Mouse (Mus musculus) heart, embryonic 16.5 days (tissue): ENCODE results near the gene Jmjd4. TPM values are rescaled to one million over a fixed set of nuclear protein-coding genes. Genes with fewer than 3 reads are reported as not detected.

Source experiments
- ATAC-seq: fragments of 200-750 bp; cut with Nextera tagmentation; replicated peaks from 2 replicates; pipeline ENCODE4 v1.8.0; 2017; ENCODE audit warnings: moderate number of reproducible peaks; ENCODE audit not compliant: insufficient read depth, low FRiP score; ENCODE audit errors: extremely low read depth
- H3K27ac ChIP-seq: fragments of 300-500 bp; sonication (generic); 2 replicates; pipeline ENCODE4 v1.5.1; 2014; ENCODE audit warnings: mild to moderate bottlenecking, low read length, control low read depth, moderate library complexity
- H3K27me3 ChIP-seq: fragments of 300-500 bp; sonication (generic); 2 replicates; pipeline ENCODE4 v1.6.1; 2014; ENCODE audit warnings: low read length, mixed read lengths; ENCODE audit not compliant: control insufficient read depth, insufficient read depth
- H3K36me3 ChIP-seq: fragments of 300-500 bp; sonication (generic); 2 replicates; pipeline ENCODE4 v1.6.1; 2014; ENCODE audit not compliant: control insufficient read depth, insufficient read depth
- H3K4me1 ChIP-seq: fragments of 300-500 bp; sonication (generic); 2 replicates; pipeline ENCODE4 v1.6.1; 2014; ENCODE audit warnings: low read length, mixed read lengths; ENCODE audit not compliant: control insufficient read depth, insufficient read depth
- H3K4me2 ChIP-seq: fragments of 300-500 bp; sonication (generic); 2 replicates; pipeline ENCODE4 v1.6.1; 2014; ENCODE audit warnings: low read depth, mild to moderate bottlenecking, control low read depth, low read length
- H3K4me3 ChIP-seq: fragments of 300-500 bp; sonication (generic); 2 replicates; pipeline ENCODE4 v1.5.1; 2014; ENCODE audit warnings: mild to moderate bottlenecking, control low read depth, low read length
- H3K9ac ChIP-seq: fragments of 300-500 bp; sonication (generic); 2 replicates; pipeline ENCODE4 v1.6.1; 2014; ENCODE audit warnings: low read length, control low read depth
- H3K9me3 ChIP-seq: fragments of 300-500 bp; sonication (generic); replicated peaks from 2 replicates; pipeline ENCODE4 v1.6.1; 2016; ENCODE audit warnings: low read length; ENCODE audit not compliant: control insufficient read depth
- WGBS: fragments of 180-500 bp; shearing (Covaris S2); extraction: QIAGEN DNeasy Blood & Tissue Kit; methylation state at CpG from one replicate; pipeline ENCODE4 v1.1.7; 2014; 5-methylcytosine and 5-hydroxymethylcytosine counted together
- polyA plus RNA-seq: library from polyadenylated mRNA; unstranded; fragments of >200 nt; fragmentation: Nextera tagmentation; extraction: Ambion mirVana; gene quantifications from 2 replicates; pipeline ENCODE4 v1.2.1, GENCODE M21; 2015

Jmjd4 gene
- polyA plus RNA-seq = 10.9 and 11.1 TPM in 2 replicates

DNA sequence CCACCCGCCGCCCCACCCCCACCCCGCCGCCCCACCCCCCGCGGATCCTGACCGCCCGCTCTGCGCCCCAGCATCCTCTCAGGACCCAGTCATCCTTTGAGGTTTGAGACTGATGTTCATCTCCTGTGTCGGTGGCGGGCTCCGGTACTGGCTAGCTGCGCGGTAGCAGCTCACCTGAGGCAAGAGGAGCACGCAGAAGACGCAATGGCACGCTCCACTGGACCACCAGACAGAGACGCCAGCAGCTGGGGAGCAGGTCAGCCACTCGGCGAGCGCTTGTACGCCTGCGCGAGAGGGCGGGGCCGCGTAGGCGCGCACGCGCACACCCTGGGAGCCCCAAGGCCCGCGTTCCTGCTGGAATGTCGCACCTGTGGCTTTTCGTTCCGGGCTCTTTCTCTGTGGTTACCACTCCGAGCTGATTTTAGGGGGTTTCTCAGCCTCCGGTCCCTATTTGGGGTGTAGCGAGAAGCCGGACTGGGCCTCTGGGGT lies at the start of gene Jmjd4:
Jmjd4 (plus strand) TSS at position 305 of the 489 bp plus-strand sequence.
- peak; percentile 97 for ATAC-seq
- no peaks in the 10 kb centered on the region for H3K27me3 ChIP-seq
- under 1% methylated on average over 37 of the region's 40 CpGs for WGBS

DNA sequence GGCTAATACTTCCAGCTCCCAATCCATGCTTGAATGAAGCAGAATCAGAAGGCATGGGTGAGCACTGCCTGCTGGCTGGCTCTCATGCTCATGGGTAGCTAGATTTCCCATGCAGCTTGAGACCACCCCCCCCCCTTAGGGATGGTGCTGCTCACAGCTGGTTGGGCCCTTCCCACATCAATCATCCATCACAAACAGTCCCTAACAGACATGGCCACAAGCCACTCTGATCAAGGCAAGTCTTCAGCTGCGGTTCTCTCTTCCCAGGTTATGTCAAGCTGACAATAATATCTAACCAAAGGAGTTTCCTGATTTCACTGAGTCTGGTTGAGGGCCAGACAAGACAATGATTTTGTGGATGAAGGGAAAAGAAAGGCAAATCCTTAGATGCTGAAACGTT lies 49.0 kb upstream of the Jmjd4 start:
- H3K4me2 ChIP-seq = no peak overlapping the region
- ATAC-seq = no peak
- H3K36me3 ChIP-seq = no peaks in the 10 kb centered on the region; the same call in 1 of the 2 replicates
- H3K27me3 ChIP-seq = no peaks in the 10 kb centered on the region
- WGBS = 73% methylated on average over 2 of the region's 2 CpGs
- no peak overlapping the region for H3K27ac ChIP-seq
- H3K9me3 ChIP-seq = no peaks in the 10 kb centered on the region
- no peak overlapping the region for H3K4me3 ChIP-seq
- H3K9ac ChIP-seq = no peak overlapping the region
- peaks cover 6% of the 10 kb centered on the region for H3K4me1 ChIP-seq

More for the DNA sequence above, at the start of gene Jmjd4:
- H3K4me2 ChIP-seq = peak within 1 kb of the TSS; percentile 87
- peak within 1 kb of the TSS; percentile 84 for H3K27ac ChIP-seq
- H3K36me3 ChIP-seq = peaks cover 12% of the 10 kb centered on the region; the same call in 1 of the 2 replicates
- no peaks in the 10 kb centered on the region for H3K9me3 ChIP-seq
- peak within 1 kb of the TSS; percentile 93 for H3K9ac ChIP-seq
- H3K4me3 ChIP-seq = peak within 1 kb of the TSS; percentile 93
- peaks cover 10% of the 10 kb centered on the region for H3K4me1 ChIP-seq

DNA sequence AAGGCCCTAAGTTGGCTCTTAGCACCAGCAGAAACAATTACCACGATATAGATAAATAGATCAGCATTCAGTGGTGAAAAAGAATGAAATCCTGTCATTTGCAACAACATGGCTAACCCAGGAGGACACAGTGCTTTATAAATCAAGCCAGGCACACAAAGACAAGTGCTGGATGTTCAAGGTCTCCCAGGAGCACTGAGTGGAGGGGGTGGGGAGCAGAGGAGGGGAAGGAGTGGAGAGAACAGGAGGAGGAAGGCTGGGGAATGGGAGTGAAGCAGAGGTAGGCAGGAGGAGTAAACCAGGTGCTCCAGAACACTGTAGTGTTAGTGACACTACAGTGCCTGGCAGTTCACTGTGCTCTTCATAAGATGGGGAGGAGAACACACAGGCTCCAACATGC lies 44.1 kb upstream of the Jmjd4 start:
- Histone ChIP-seq H3K36me3 (peaks cover 10% of the 10 kb centered on the region), H3K9me3 (no peaks in the 10 kb centered on the region), H3K4me3 (no peak overlapping the region), H3K9ac (no peak overlapping the region), H3K27ac (no peak overlapping the region), H3K27me3 (no peaks in the 10 kb centered on the region), H3K4me1 (no peaks in the 10 kb centered on the region), H3K4me2 (no peak overlapping the region)
- ATAC-seq = no peak
- 89% methylated on average over 1 of the region's 1 CpGs for WGBS

DNA sequence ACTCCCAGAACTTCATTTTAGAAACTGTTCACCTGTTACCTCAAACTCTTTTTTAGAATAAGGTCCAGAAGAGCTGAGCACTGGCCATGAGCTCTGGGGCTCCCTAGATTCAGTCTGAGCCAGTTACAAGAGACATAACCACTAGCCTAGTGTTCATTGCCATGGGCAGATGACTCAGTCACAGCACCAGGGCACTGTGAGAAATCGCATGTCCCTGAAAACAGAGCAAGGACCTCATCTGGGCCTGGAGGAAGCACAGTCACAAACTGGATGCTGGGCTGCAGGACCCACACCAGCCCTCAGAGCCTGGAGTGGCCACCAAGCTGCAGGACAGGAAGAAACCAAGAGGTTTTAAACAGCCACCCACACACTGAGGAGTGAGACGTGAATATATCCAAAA lies 39.0 kb upstream of the Jmjd4 start:
- H3K27me3 ChIP-seq = no peaks in the 10 kb centered on the region
- H3K9me3 ChIP-seq = no peaks in the 10 kb centered on the region
- ATAC-seq = no peak
- no peak overlapping the region for H3K9ac ChIP-seq
- H3K4me3 ChIP-seq = no peak overlapping the region
- WGBS = 56% methylated on average over 2 of the region's 2 CpGs
- H3K27ac ChIP-seq = no peak overlapping the region
- H3K4me1 ChIP-seq = peaks cover 17% of the 10 kb centered on the region
- peaks cover 15% of the 10 kb centered on the region for H3K36me3 ChIP-seq
- no peak overlapping the region for H3K4me2 ChIP-seq

DNA sequence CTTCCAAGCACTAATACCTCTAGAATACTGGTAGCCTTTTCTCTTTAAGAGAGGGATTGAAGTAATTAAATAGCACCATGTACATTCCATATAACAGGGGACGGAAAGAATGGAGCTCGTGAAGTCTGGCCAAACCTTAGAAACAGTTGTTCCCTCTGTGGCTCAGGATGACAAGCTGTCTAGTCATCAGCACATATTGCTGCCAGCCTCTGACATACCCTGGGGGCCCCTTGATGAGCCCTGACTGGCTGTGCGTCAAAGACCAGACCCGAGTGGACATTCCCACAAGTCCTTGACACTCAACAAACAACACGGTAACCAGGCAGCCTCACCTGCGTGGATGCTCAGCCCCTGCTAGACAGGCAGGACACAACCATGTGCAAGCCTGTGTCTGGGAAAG lies 37.8 kb upstream of the Jmjd4 start:
- no peak overlapping the region for H3K4me2 ChIP-seq
- H3K4me1 ChIP-seq = peaks cover 17% of the 10 kb centered on the region
- H3K27me3 ChIP-seq = no peaks in the 10 kb centered on the region
- H3K4me3 ChIP-seq = no peak overlapping the region
- H3K27ac ChIP-seq = no peak overlapping the region
- no peak overlapping the region for H3K9ac ChIP-seq
- no peaks in the 10 kb centered on the region for H3K9me3 ChIP-seq
- no peak for ATAC-seq
- H3K36me3 ChIP-seq = peaks cover 15% of the 10 kb centered on the region
- WGBS = 53% methylated on average over 6 of the region's 6 CpGs

DNA sequence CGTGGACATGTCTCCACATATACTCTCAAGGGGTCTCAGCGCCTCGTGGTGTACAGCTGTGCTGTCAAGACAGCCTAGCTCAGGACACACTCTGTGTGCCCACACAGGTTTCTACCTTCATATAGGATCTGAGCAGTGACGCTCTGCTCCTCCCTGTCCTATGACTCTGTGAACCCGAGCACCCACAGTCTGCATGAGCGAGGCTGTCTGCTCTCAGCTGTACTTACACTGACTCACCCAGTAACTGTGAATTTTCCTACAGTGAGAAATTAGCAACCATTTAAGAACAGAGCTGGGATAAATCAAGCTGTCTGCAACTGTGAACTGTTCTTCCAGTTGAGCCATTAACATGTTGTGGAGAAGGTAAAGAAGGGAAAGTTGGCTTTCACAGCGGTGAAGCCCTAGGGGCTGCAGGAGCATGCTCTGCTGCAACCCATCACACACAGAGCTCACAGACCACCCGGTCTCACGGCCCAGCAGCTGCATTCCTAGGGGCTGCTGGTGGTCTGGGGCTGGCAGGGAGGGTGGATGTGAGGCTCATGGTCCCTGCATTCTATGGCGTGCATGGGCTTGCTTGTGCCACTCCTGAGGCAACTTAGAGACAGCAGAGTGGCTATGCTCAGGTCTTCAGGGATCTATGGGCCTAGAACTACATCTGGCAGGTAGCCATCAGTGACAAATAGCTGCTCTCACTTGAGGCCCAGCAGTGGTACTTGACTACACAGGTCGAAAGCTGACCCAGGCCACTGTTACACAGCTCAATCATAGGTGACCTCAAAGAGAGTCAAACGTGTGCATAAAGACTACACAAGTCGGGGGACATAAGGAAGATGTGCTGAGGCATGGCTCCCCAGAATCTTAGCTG lies 36.6 kb upstream of the Jmjd4 start:
- Histone ChIP-seq H3K36me3 (peaks cover 10% of the 10 kb centered on the region), H3K4me2 (no peak overlapping the region), H3K27ac (0 out of 2 replicates have a peak overlapping the region, but pooled peaks have one; percentile 13), H3K9me3 (no peaks in the 10 kb centered on the region), H3K4me1 (peaks cover 17% of the 10 kb centered on the region), H3K9ac (0 out of 2 replicates have a peak overlapping the region, but pooled peaks have one; percentile 17), H3K4me3 (no peak overlapping the region), H3K27me3 (no peaks in the 10 kb centered on the region)
- ATAC-seq = no peak
- 68% methylated on average over 13 of the region's 13 CpGs for WGBS

DNA sequence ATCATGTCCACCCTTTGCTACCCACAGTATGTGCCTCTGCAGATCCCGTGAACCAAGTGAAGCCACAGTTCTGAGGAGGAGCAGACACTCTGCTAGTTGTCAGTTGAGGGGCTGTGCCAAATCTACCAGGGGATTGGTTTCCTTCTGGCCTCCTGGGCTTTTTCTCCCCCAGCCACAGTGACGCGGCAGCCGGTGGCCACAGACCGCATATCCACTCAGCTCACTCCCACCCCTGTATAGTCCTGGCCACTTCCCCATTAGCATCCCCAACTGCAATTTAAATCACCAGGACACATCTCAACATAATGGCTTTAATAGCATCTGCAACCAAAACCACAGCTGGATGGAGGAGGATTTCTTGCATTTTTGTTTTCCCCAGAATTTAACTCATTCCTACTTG lies 31.1 kb upstream of the Jmjd4 start:
- Histone ChIP-seq H3K27ac (no peak overlapping the region), H3K9me3 (no peaks in the 10 kb centered on the region), H3K4me2 (no peak overlapping the region), H3K4me3 (no peak overlapping the region), H3K4me1 (peaks cover 8% of the 10 kb centered on the region), H3K9ac (no peak overlapping the region), H3K36me3 (peaks cover 8% of the 10 kb centered on the region), H3K27me3 (no peaks in the 10 kb centered on the region)
- 85% methylated on average over 5 of the region's 5 CpGs for WGBS
- ATAC-seq = no peak

DNA sequence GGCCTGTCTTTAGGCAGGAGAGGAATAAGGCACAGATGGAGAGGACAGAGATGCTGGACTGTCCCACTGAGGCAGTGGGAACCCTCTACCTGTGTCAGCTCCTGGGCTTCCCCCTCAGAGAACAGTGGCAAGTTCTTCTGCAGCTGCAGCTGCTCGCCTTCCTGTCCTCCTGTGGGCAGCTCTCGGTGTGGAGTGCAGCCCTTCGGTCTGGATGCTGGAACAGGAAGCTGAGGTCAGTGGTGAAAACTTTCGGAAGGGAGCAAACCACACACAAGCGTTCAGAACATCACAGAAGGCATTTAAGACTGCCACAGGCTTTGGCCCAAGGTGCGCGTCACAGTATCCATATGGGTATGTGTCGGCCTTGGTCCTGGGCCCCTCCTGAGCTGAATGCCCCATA lies 28.4 kb upstream of the Jmjd4 start:
- H3K9me3 ChIP-seq = no peaks in the 10 kb centered on the region
- peaks cover 2% of the 10 kb centered on the region; the same call in 1 of the 2 replicates for H3K36me3 ChIP-seq
- 70% methylated on average over 8 of the region's 8 CpGs for WGBS
- no peak for ATAC-seq
- H3K27ac ChIP-seq = no peak overlapping the region
- no peak overlapping the region for H3K4me3 ChIP-seq
- no peaks in the 10 kb centered on the region for H3K27me3 ChIP-seq
- no peak overlapping the region for H3K9ac ChIP-seq
- no peak overlapping the region for H3K4me2 ChIP-seq
- peaks cover 5% of the 10 kb centered on the region for H3K4me1 ChIP-seq

DNA sequence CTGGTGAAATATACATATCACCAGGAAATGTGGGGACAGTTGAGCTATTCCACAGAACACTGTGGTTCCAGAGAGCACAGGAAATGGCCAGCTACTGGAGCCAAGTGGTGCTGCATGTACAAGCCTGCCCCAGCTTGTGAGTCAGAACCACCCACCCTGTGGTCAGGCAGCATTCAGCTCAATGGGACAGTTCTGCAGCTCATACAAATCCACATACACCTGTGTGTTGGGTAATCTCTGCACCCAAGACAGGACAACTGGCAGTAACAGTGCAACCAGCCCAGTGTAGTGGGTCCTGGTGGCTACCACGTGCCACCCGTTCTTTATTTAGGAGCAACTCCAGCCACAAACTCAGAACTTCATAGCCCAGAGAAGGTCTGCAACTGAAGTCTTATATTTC lies 27.9 kb upstream of the Jmjd4 start:
- no peaks in the 10 kb centered on the region for H3K27me3 ChIP-seq

More for the DNA sequence above, 27.9 kb upstream of the Jmjd4 start:
- Histone ChIP-seq H3K4me1 (peaks cover 5% of the 10 kb centered on the region), H3K4me3 (no peak overlapping the region), H3K27ac (no peak overlapping the region), H3K9ac (no peak overlapping the region), H3K4me2 (no peak overlapping the region), H3K9me3 (no peaks in the 10 kb centered on the region), H3K36me3 (peaks cover 3% of the 10 kb centered on the region; the same call in 1 of the 2 replicates)
- 85% methylated on average over 2 of the region's 2 CpGs for WGBS
- no peak for ATAC-seq
